Mouse (Mus musculus) A20 (cell line): ENCODE measurements around the gene Wdr37.
A peak's percentile ranks its signal among the peaks of the same experiment; 100 is the strongest.
"Not testable (repeated sequence)": the region's sequence is repeated elsewhere in the genome, so short reads cannot be mapped to it uniquely, and the experiment has no call there.

Source experiments
- DNase-seq: peaks from one replicate; pipeline ENCODE4 v3.0.0-alpha.2; 2011; ENCODE audit warnings: low read depth, low spot score

The Wdr37 gene

GRCm38 (mm10) chr13:8871314-8871962 is at the start of gene Wdr37:
Gene Wdr37, minus strand, starts transcription at chr13:8871909.
- no peak for DNase-seq

- DNase-seq, result not testable (repeated sequence)
Measured at GRCm38 (mm10) chr13:8913890-8914289, 42.2 kb upstream of the Wdr37 start.

- DNase-seq, result not testable (repeated sequence)
Measured at GRCm38 (mm10) chr13:8905986-8906385, 34.3 kb upstream of the Wdr37 start.

GRCm38 (mm10) chr13:8888603-8889002 is 16.9 kb upstream of the Wdr37 start:
- DNase-seq, result peak; percentile 61

GRCm38 (mm10) chr13:8886185-8886560 is 14.5 kb upstream of the Wdr37 start:
- DNase-seq, result no peak

GRCm38 (mm10) chr13:8885445-8886184 is 13.9 kb upstream of the Wdr37 start, which contains the start of gene Idi1:
Gene Idi1, plus strand, starts transcription at chr13:8885501.
- DNase-seq, result peak; percentile 100

- not testable (repeated sequence) for DNase-seq
Measured at GRCm38 (mm10) chr13:8883870-8884269, 12.2 kb upstream of the Wdr37 start.

GRCm38 (mm10) chr13:8881611-8882010 is 9.9 kb upstream of the Wdr37 start:
- no peak for DNase-seq

- no peak for DNase-seq
Measured at GRCm38 (mm10) chr13:8873776-8874175, 2.1 kb upstream of the Wdr37 start.

GRCm38 (mm10) chr13:8870510-8871313 is 997 bp downstream of the Wdr37 start:
- peak; percentile 94 for DNase-seq

GRCm38 (mm10) chr13:8870160-8870509 is 1.6 kb downstream of the Wdr37 start:
- DNase-seq, result no peak

GRCm38 (mm10) chr13:8869578-8870157 is 2.0 kb downstream of the Wdr37 start:
- DNase-seq, result no peak

GRCm38 (mm10) chr13:8866612-8867011 is 5.1 kb downstream of the Wdr37 start:
- DNase-seq, result no peak

GRCm38 (mm10) chr13:8864990-8865389 is 6.7 kb downstream of the Wdr37 start:
- DNase-seq, result no peak

- no peak for DNase-seq
Measured at GRCm38 (mm10) chr13:8860861-8861260, 10.8 kb downstream of the Wdr37 start.

- DNase-seq, result no peak
Measured at GRCm38 (mm10) chr13:8858453-8858852, 13.3 kb downstream of the Wdr37 start.

- no peak for DNase-seq
Measured at GRCm38 (mm10) chr13:8854769-8855168, 16.9 kb downstream of the Wdr37 start.

- DNase-seq, result no peak
Measured at GRCm38 (mm10) chr13:8853424-8853823, 18.3 kb downstream of the Wdr37 start.

- DNase-seq, result no peak
Measured at GRCm38 (mm10) chr13:8849311-8849710, 22.4 kb downstream of the Wdr37 start.

- DNase-seq, result peak; percentile 43
Measured at GRCm38 (mm10) chr13:8847702-8848101, 24.0 kb downstream of the Wdr37 start.

- DNase-seq, result peak; percentile 80
Measured at GRCm38 (mm10) chr13:8842273-8842672, 29.4 kb downstream of the Wdr37 start.

GRCm38 (mm10) chr13:8841846-8842245 is 29.9 kb downstream of the Wdr37 start:
- peak; percentile 40 for DNase-seq
